Mouse (Mus musculus) adrenal gland, postnatal 4 days (tissue): Measurements from ENCODE around the gene Nck2. TPM values are rescaled to one million over a fixed set of nuclear protein-coding genes. Genes with fewer than 3 reads are reported as not detected.

Source experiments
- DNase-seq, 2 experiments: peaks; one replicate each; pipeline ENCODE4 v3.0.0; 2021 to 2022; ENCODE audit warnings: low spot score in 2 of 2, mixed read lengths in 2 of 2
- long read RNA-seq, 2 experiments: library from polyadenylated mRNA; stranded (forward); transcript quantifications; one replicate each; pipeline ENCODE4 v2.0.0; 2021
- total RNA-seq, 2 experiments: library from RNA; stranded (reverse); gene quantifications; 2 replicates each; pipeline ENCODE4 v1.2.3; 2021

Gene Nck2
- total RNA-seq = 10 to 100 TPM; 38.6 to 46.3 TPM
- long read RNA-seq, experiment 1, transcript Nck2-201 (5 exons, 2,772 nt) = major isoform, 60 of 70 reads
- long read RNA-seq, experiment 1, partial matches to known transcripts = 4 of 70 reads
- long read RNA-seq, experiment 1, other reads (novel, unspliced or antisense) = 6 of 70 reads
- long read RNA-seq, experiment 2, transcript Nck2-201 (5 exons, 2,772 nt) = major isoform, 126 of 149 reads
- long read RNA-seq, experiment 2, partial matches to known transcripts = 9 of 149 reads
- long read RNA-seq, experiment 2, other reads (novel, unspliced or antisense) = 14 of 149 reads

DNA sequence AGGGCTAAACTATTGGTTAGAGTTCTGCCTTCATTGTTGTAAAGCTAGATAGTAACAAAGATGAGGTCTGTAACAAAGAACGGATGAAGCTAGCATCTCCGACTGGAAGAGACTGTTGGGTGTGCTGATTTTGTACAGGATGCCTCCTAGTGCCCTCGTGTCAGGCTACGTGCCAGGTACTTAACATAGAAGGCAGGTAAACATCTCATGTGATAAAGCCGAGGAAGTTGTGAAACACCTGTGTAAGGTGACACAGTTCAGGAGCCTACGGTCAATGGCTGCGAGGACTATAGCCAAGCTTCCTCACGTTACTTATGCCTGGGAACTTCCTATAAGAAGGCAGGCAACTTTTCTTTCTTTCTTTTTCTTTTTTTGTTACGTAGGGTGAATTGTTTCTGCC is at the start of gene Nck2:
TSS of gene Nck2 (plus strand) at position 49 of the 400 bp plus-strand sequence.
- no peak for DNase-seq

- no peak for DNase-seq
Measured at GRCm38 (mm10) chr1:43395040-43395439, 49.3 kb upstream of the Nck2 start.

DNA sequence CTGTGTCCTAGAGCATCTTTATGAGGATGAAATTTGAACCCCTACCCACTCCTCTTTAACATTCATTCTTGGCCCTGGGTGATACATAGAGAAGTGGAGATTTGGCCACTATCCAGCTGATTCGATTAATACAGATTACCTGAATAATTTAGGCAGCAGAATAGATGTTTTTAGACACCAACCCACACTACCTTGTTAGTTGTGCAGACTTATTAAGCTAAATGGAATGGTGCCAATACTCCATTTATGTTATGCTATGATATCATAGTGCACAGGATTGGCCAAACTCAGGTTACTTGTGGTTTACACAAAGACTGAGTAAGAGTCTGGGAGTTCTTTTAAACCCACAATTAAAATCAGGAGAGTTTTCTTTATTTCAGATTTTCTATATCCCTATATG is 48.6 kb upstream of the Nck2 start:
- no peak for DNase-seq

DNA sequence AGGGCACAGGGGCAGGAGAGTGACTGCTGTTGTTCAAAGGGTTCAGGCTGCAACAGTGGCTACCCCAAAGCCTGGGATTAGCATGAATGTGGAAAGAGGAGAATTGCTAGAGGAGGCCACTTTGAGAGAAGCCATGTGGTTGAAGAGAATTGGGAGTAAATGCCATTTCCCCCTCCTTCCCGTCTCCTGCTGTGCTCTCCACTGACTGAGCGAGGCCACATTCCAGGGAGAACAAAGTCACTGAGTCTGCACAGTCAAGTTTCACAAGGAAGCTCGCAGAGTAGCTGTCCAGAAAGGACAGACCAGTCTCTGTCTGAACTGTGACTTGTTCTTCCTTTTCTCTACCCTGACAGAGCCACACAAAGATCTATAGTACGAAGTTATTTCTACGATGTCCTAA is 47.9 kb upstream of the Nck2 start:
- no peak for DNase-seq

GRCm38 (mm10) chr1:43397096-43397495 is 47.3 kb upstream of the Nck2 start:
- DNase-seq = no peak

DNA sequence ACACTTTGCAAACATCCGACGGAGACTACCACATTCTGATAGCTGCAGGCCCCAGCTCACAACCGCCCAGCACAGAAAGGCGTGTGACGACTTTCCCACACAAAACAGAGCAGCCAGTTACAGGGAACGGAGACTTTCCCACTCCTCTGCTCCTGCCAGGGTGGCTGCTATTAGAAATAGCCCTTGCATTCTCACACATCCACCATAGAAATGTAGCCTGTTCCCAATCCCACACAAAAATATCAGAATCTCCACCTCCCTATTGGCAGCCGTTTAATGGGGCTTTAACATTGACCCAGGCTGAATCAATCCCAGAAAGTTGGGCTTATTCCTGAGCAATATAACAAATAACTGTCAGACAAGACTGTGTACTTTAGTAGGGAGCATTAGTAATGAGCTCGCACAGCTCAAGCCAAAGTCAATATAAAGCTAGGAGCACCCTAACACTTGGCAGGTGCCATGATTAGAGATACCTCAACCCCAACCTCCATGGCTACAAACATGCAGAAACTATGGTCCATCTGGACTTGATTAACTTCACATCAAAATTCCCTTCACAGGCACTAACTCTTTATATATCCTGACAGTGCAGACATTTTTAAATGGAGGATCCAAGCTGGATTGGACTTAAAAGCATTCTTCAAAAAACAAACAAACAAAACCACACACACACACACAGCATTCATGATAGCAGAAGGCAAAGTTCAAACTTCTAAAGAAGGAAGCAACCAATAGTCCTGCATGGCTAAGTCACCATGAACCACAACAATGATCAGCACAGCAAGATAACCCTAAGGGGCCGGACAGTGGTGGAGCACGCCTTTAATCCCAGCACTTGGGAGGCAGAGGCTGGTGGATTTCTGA is 45.4 kb upstream of the Nck2 start:
- no peak for DNase-seq

GRCm38 (mm10) chr1:43399602-43400216 is 44.7 kb upstream of the Nck2 start:
- no peak for DNase-seq

DNA sequence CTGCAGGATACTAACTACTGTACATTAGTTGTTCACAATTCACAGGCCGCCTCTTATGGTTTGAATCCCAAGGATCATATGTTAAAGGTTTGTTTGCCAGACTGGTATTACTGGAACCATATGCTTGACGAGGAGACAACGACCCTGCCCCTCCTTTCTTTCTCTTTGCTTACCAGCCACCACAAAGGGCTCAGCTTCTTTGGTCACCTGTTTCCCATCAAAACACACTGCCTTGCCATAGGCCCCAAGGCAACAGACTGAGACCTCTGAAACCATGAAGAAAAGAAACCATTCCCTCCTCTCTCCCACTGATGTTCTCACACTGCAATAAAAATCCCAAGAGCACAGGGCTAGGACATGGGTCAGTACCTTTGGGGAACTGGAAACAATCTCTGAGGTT is 43.7 kb upstream of the Nck2 start:
- DNase-seq = no peak

- DNase-seq = no peak
Measured at GRCm38 (mm10) chr1:43403341-43403740, 41.0 kb upstream of the Nck2 start.

GRCm38 (mm10) chr1:43404693-43405678 is 39.4 kb upstream of the Nck2 start:
- no peak for DNase-seq

GRCm38 (mm10) chr1:43409019-43409418 is 35.4 kb upstream of the Nck2 start:
- no peak for DNase-seq

DNA sequence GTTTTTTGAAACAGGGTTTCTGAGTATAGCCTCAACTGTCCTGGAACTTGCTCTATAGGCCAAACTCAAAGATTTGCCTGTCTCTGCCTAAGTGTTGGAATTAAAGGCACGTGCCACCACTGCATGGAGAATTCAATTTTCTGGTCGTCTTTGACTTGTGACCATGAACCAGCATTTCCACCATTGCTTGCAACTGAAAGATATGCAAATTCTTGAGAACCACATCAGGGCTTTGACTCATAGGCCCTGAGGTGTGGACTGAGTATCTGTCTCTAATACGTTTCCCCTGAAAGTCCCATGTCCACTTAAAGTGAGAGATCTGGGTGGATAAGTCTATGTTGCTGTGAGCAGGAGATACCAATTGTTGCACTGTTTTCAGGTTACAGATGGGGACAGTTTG is 31.6 kb upstream of the Nck2 start:
- no peak for DNase-seq

GRCm38 (mm10) chr1:43413298-43413697 is 31.1 kb upstream of the Nck2 start:
- no peak for DNase-seq

GRCm38 (mm10) chr1:43413749-43414148 is 30.6 kb upstream of the Nck2 start:
- DNase-seq = no peak

- no peak for DNase-seq
Measured at GRCm38 (mm10) chr1:43414228-43414627, 30.2 kb upstream of the Nck2 start.

- DNase-seq = no peak
Measured at GRCm38 (mm10) chr1:43414971-43415370, 29.4 kb upstream of the Nck2 start.

DNA sequence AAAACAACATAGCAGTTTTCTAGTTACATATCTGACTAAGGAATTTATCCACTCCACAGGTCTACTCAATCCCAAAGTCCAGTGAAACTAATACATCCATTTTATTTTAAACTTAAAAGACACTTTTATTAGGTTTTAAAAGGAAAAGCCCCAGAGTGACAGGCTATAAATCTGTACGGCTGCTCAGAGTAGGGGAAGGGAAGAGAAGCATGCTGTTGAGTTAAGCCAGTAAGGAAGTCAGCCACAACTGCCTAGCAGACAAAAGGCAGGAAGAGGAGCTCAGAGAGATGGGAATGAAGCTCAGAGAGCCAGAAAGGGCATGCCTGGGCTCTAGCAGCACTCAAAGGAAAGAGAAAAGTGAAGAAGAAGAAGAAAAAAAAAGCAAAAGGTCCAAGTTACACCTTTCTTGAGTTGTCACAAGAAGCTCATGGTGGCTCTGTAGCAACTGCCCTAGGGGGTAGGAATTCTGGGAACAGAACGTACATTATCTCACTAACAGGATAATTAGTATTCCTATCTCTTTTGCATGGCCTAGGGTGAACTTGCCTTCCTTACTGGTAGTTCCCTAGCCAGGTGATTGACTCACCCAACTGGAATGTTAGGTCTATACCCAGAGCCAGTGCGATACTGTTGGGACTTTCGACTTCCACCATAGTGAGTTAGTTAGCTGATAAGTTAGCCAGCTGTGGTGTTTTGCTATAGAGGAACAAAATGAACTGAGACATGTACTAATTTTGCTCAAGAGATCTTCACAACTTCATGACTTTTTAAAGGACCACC is 21.2 kb upstream of the Nck2 start:
- DNase-seq = no peak

GRCm38 (mm10) chr1:43426526-43426925 is 17.9 kb upstream of the Nck2 start:
- DNase-seq = no peak

DNA sequence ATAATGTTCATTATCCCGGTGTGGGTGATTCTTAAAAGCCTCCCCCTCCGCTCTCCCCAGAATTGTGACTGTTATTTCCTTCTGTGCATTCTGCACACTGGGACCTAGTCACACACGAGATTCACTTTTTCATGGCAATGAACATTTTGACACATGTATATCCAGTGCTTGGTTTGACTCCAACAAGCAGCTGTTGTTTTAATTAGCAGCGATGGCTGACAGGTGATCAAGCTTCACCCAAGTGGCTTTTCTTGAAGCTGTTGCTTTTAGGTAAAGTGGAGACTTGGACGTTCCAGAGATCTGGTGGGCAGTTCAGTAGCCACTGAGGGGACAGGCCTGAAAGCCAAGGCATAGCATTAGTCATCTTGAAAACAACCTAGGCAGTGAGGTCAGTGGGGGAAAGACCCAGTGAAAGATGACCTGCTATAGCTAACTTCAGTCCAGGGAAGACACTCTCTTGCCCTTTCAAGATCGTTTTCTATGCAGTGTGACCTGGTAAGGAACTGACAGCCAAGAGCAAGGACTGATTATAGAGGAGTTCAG is 17.3 kb upstream of the Nck2 start:
- DNase-seq = no peak
